Mouse (Mus musculus) stomach, embryonic 16.5 days (tissue): ENCODE results near the gene Rab9b. TPM values are rescaled to one million over a fixed set of nuclear protein-coding genes. Genes with fewer than 3 reads are reported as not detected.

Experiments used
- polyA plus RNA-seq: library from polyadenylated mRNA; unstranded; fragments of >200 nt; fragmentation: Nextera tagmentation; extraction: Ambion mirVana; gene quantifications from 2 replicates; pipeline ENCODE4 v1.2.1, GENCODE M21; 2015

The Rab9b gene
- polyA plus RNA-seq, 1 experiment from 2014 or later, result 0.71 TPM

Other genes with a start within 250 kb of the Rab9b start
- 9.1 and 10.4 TPM in 2 replicates for gene Tceal1, start 160.8 kb downstream of the Rab9b start, polyA plus RNA-seq
- gene Morf4l2, start 125.1 kb downstream of the Rab9b start, polyA plus RNA-seq, result 496 and 508 TPM in 2 replicates
- not detected in 2 replicates for gene Glra4, start 88.6 kb downstream of the Rab9b start, polyA plus RNA-seq
- 5.7 and 5.9 TPM in 2 replicates for gene Plp1, start 46.1 kb downstream of the Rab9b start, polyA plus RNA-seq
- not detected in 2 replicates for gene H2bfm, start 58.6 kb upstream of the Rab9b start, polyA plus RNA-seq
- gene Tmsb15b2, start 106.7 kb upstream of the Rab9b start, polyA plus RNA-seq, result 31.2 and 52.2 TPM in 2 replicates
- 4.4 and 4.9 TPM in 2 replicates for gene Tmsb15l, start 108.1 kb upstream of the Rab9b start, polyA plus RNA-seq
- gene Tmsb15b1, start 108.1 kb upstream of the Rab9b start, polyA plus RNA-seq, result 21.8 and 23.1 TPM in 2 replicates
- 14.6 and 16.0 TPM in 2 replicates for gene Zcchc18, start 124.4 kb upstream of the Rab9b start, polyA plus RNA-seq
- gene Slc25a53, start 169.5 kb upstream of the Rab9b start, polyA plus RNA-seq, result 7.3 and 9.3 TPM in 2 replicates
- 6.1 and 6.5 TPM in 2 replicates for gene Fam199x, start 180.8 kb upstream of the Rab9b start, polyA plus RNA-seq